Mouse (Mus musculus): ENCODE data around the gene Rasal2.

DNA sequence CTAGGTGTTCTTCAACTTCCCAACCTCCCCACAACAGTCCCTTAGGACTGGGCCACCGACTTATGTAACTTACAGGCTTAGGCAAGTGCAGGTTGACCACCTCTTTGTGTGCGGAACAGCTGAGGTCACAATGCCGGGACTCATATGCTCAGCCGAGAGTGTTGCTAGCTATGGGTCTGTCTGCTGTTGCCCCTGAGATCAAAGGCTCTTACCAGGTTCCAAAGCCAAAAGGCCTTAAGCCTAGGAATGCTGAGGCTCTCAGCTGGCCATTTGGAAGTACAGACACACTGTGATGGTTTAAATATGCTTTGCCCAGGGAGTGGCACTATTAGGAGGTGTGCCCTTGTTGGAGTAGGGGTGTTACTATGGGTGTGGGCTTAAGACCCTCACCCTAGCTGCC lies 303.8 kb downstream of the Rasal2 start, which contains the start of gene Tex35:
- no peak for TF ChIP-seq GATA1 (IDR thresholded peaks at IDR 0.05; ENCODE audit: low read length)
- TF ChIP-seq TAL1 (IDR thresholded peaks at IDR 0.05; ENCODE audit: low read length): no peak

Data from erythroblast, embryonic 14.5 days (primary cell).